Mouse (Mus musculus) kidney, adult 2 months (tissue): ENCODE data around the gene Prkcz. TPM values are rescaled to one million over a fixed set of nuclear protein-coding genes. Genes with fewer than 3 reads are reported as not detected.

Experiments used
- DNase-seq: peaks from one replicate; pipeline ENCODE4 v3.0.0; 2021
- H3K27ac ChIP-seq: fragments of 200-500 bp; 2 replicates; pipeline ENCODE4 v1.5.1; 2012; ENCODE audit warnings: low read depth, low read length, control low read depth, inconsistent platforms; ENCODE audit not compliant: insufficient read depth
- H3K27me3 ChIP-seq: fragments of 200-500 bp; replicated peaks from 2 replicates; pipeline ENCODE4 v1.6.1; 2012; ENCODE audit warnings: mild to moderate bottlenecking, moderate library complexity, low read length, inconsistent platforms; ENCODE audit not compliant: control insufficient read depth, insufficient read depth
- H3K36me3 ChIP-seq: fragments of 200-500 bp; 2 replicates; pipeline ENCODE4 v1.6.1; 2012; ENCODE audit warnings: mild to moderate bottlenecking, moderate library complexity, low read length, inconsistent platforms; ENCODE audit not compliant: control insufficient read depth, insufficient read depth
- H3K4me1 ChIP-seq: fragments of 200-500 bp; 2 replicates; pipeline ENCODE4 v1.6.1; 2011; ENCODE audit warnings: low read length; ENCODE audit not compliant: control insufficient read depth, insufficient read depth
- H3K4me3 ChIP-seq: fragments of 200-500 bp; 2 replicates; pipeline ENCODE4 v1.5.1; 2011; ENCODE audit warnings: mild to moderate bottlenecking, low read depth, low read length, control low read depth; ENCODE audit not compliant: insufficient read depth
- CTCF ChIP-seq: fragments of 200-500 bp; conservative IDR thresholded peaks from 2 replicates; pipeline ENCODE4 v1.5.1; 2011; ENCODE audit warnings: low read depth, mild to moderate bottlenecking, control low read depth, low read length, moderate library complexity, mixed read lengths; ENCODE audit not compliant: insufficient read depth, insufficient read length
- POLR2A ChIP-seq: fragments of 200-500 bp; IDR thresholded peaks from one replicate; pipeline ENCODE4 v1.6.1; 2011; ENCODE audit warnings: low read depth, low read length, control low read depth
- WGBS: fragments of 180-500 bp; shearing (Covaris S2); methylation state at CpG from one replicate; pipeline ENCODE4 v1.1.7; 2018; 5-methylcytosine and 5-hydroxymethylcytosine counted together
- polyA plus RNA-seq: library from polyadenylated mRNA; depleted of rRNA; stranded (reverse); fragments of >200 nt; gene quantifications from 2 replicates; pipeline ENCODE4 v1.2.3, GENCODE M21; 2012

Gene Prkcz
- polyA plus RNA-seq, 1 experiment: 80.1 TPM

- no peak for TF ChIP-seq CTCF
- no peak for TF ChIP-seq POLR2A
- peak within 1 kb of the TSS; percentile 99 for H3K27ac ChIP-seq
- H3K4me1 ChIP-seq: peaks cover 42% of the 10 kb centered on the region
- DNase-seq: no peak
- 22% methylated on average over 60 of the region's 63 CpGs for WGBS
- no peaks in the 10 kb centered on the region for H3K27me3 ChIP-seq
- H3K36me3 ChIP-seq: no peaks in the 10 kb centered on the region
- peak within 1 kb of the TSS; percentile 98 for H3K4me3 ChIP-seq
Observed at GRCm38 (mm10) chr4:155222552-155222840, 138.7 kb downstream of the Prkcz start, which contains the start of gene Ski. Gene Ski, minus strand, starts transcription at chr4:155222592.

- peak; percentile 91 for DNase-seq
- Histone ChIP-seq H3K27ac (peak overlapping the region; percentile 65), H3K4me1 (peaks cover 48% of the 10 kb centered on the region), H3K4me3 (peak overlapping the region; percentile 98), H3K27me3 (no peaks in the 10 kb centered on the region), H3K36me3 (no peaks in the 10 kb centered on the region)
- WGBS: under 1% methylated on average over 92 of the region's 93 CpGs
- TF ChIP-seq POLR2A: no peak
- no peak for TF ChIP-seq CTCF
Observed at GRCm38 (mm10) chr4:155221599-155222551, 139.3 kb downstream of the Prkcz start.

- H3K27me3 ChIP-seq: no peaks in the 10 kb centered on the region
- TF ChIP-seq CTCF (no peak), POLR2A (no peak)
- WGBS: 5% methylated on average over 7 of the region's 7 CpGs
- no peak for DNase-seq
- peaks cover 56% of the 10 kb centered on the region for H3K4me1 ChIP-seq
- H3K27ac ChIP-seq: peak overlapping the region; percentile 65
- no peaks in the 10 kb centered on the region for H3K36me3 ChIP-seq
- H3K4me3 ChIP-seq: peak overlapping the region; percentile 98
Observed at GRCm38 (mm10) chr4:155221106-155221505, 140.1 kb downstream of the Prkcz start.

- H3K27me3 ChIP-seq: no peaks in the 10 kb centered on the region
- no peaks in the 10 kb centered on the region for H3K36me3 ChIP-seq
- peak overlapping the region; percentile 98 for H3K4me3 ChIP-seq
- H3K27ac ChIP-seq: peak overlapping the region; percentile 65
- WGBS: 5% methylated on average over 14 of the region's 14 CpGs
- TF ChIP-seq CTCF (no peak), POLR2A (no peak)
- peaks cover 62% of the 10 kb centered on the region for H3K4me1 ChIP-seq
- DNase-seq: no peak
Observed at GRCm38 (mm10) chr4:155220213-155221100, 140.7 kb downstream of the Prkcz start.

- peak overlapping the region; percentile 98 for H3K4me3 ChIP-seq
- TF ChIP-seq POLR2A: no peak
- no peak for TF ChIP-seq CTCF
- H3K27me3 ChIP-seq: no peaks in the 10 kb centered on the region
- H3K4me1 ChIP-seq: peaks cover 72% of the 10 kb centered on the region
- peak overlapping the region; percentile 26 for H3K27ac ChIP-seq
- peak; percentile 52 for DNase-seq
- no peaks in the 10 kb centered on the region for H3K36me3 ChIP-seq
- 17% methylated on average over 12 of the region's 12 CpGs for WGBS
Observed at GRCm38 (mm10) chr4:155219271-155220212, 141.6 kb downstream of the Prkcz start.

- peak; percentile 49 for DNase-seq
- Histone ChIP-seq H3K36me3 (no peaks in the 10 kb centered on the region), H3K27me3 (no peaks in the 10 kb centered on the region), H3K27ac (no peak overlapping the region), H3K4me3 (peak overlapping the region; percentile 4; the same call in 1 of the 2 replicates), H3K4me1 (peaks cover 79% of the 10 kb centered on the region)
- TF ChIP-seq CTCF (no peak), POLR2A (no peak)
- 31% methylated on average over 9 of the region's 9 CpGs for WGBS
Observed at GRCm38 (mm10) chr4:155218104-155218732, 142.9 kb downstream of the Prkcz start.
